Mouse (Mus musculus) embryonic facial prominence, embryonic 13.5 days (tissue): Measurements from ENCODE around the gene Mrpl22. TPM values are rescaled to one million over a fixed set of nuclear protein-coding genes. Genes with fewer than 3 reads are reported as not detected.

Experiments used
- ATAC-seq: fragments of 200-750 bp; cut with Nextera tagmentation; 2 replicates; pipeline ENCODE4 v1.8.0; 2017; ENCODE audit warnings: low read depth; ENCODE audit not compliant: insufficient number of reproducible peaks, insufficient read depth, low FRiP score, low TSS enrichment
- H3K27ac ChIP-seq: fragments of 300-500 bp; sonication (generic); 2 replicates; pipeline ENCODE4 v1.5.1; 2015; ENCODE audit warnings: moderate library complexity, mild to moderate bottlenecking, inconsistent platforms
- H3K27me3 ChIP-seq: fragments of 300-500 bp; sonication (generic); 2 replicates; pipeline ENCODE4 v1.6.1; 2015; ENCODE audit warnings: mild to moderate bottlenecking, inconsistent platforms
- H3K36me3 ChIP-seq: fragments of 300-500 bp; sonication (generic); 2 replicates; pipeline ENCODE4 v1.6.1; 2015; ENCODE audit warnings: mild to moderate bottlenecking, inconsistent platforms
- H3K4me1 ChIP-seq: fragments of 300-500 bp; sonication (generic); 2 replicates; pipeline ENCODE4 v1.6.1; 2015; ENCODE audit warnings: inconsistent platforms
- H3K4me2 ChIP-seq: fragments of 300-500 bp; sonication (generic); 2 replicates; pipeline ENCODE4 v1.6.1; 2015; ENCODE audit warnings: moderate library complexity, mild to moderate bottlenecking, inconsistent platforms
- H3K4me3 ChIP-seq: fragments of 300-500 bp; sonication (generic); 2 replicates; pipeline ENCODE4 v1.5.1; 2015; ENCODE audit warnings: mild to moderate bottlenecking, inconsistent platforms
- H3K9ac ChIP-seq: fragments of 300-500 bp; sonication (generic); 2 replicates; pipeline ENCODE4 v1.6.1; 2015; ENCODE audit warnings: mild to moderate bottlenecking, inconsistent platforms
- H3K9me3 ChIP-seq: fragments of 300-500 bp; sonication (generic); 2 replicates; pipeline ENCODE4 v1.6.1; 2016; ENCODE audit warnings: inconsistent platforms
- WGBS: fragments of 180-500 bp; shearing (Covaris S2); methylation state at CpG from one replicate; pipeline ENCODE4 v1.1.7; 2015; ENCODE audit warnings: mixed read lengths; 5-methylcytosine and 5-hydroxymethylcytosine counted together
- polyA plus RNA-seq: library from polyadenylated mRNA; unstranded; fragments of >200 nt; fragmentation: Nextera tagmentation; extraction: Ambion mirVana; gene quantifications from 2 replicates; pipeline ENCODE4 v1.2.1, GENCODE M21; 2015

The Mrpl22 gene
- polyA plus RNA-seq, result 135 and 138 TPM in 2 replicates

DNA sequence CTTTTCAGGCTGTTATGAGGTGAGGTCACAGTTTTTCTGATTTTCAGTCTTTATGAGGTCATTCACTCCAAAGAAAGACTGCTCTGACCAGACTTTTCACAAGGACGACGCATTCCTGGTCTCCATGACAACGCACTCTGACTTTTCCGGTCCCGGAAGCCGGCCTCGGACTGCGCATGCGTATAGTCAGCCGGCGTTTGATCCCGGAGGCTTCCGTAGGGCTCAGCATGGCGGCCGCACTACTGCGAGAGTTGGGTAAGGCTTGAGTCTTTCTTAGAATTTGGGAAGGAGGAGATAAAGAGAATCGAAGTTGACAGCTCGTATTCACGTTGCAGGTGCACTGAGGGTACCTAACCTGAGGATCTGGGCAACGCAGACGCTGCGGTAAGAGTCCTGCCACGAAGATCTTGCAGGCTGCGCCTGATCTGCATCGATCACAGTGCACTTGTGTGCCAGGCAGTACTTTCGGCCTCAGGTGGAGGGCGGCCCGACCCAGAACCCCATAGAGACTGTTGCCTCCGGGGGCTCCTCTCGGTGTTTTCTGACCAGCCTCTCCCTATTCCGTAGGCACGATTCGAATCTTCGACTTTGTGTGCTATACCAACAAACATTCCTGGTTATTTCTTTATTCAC is at the start of gene Mrpl22:
Gene Mrpl22 (plus strand): TSS at position 203 of the 633 bp plus-strand sequence.
- H3K4me3 ChIP-seq, result peak within 1 kb of the TSS; percentile 68
- H3K27me3 ChIP-seq, result no peaks in the 10 kb centered on the region
- under 1% methylated on average over 34 of the region's 34 CpGs for WGBS
- peak within 1 kb of the TSS; percentile 84 for H3K4me2 ChIP-seq
- H3K36me3 ChIP-seq, result peaks cover 35% of the 10 kb centered on the region
- peaks cover 18% of the 10 kb centered on the region for H3K4me1 ChIP-seq
- no peaks in the 10 kb centered on the region for H3K9me3 ChIP-seq
- 0 out of 2 replicates have a peak, but pooled peaks have one; percentile 27 for ATAC-seq
- H3K27ac ChIP-seq, result peak within 1 kb of the TSS; percentile 53; the same call in 1 of the 2 replicates
- H3K9ac ChIP-seq, result peak within 1 kb of the TSS; percentile 88

GRCm38 (mm10) chr11:58123711-58124110 is 47.8 kb upstream of the Mrpl22 start:
- no peaks in the 10 kb centered on the region for H3K9me3 ChIP-seq
- no peak overlapping the region for H3K27ac ChIP-seq
- H3K36me3 ChIP-seq, result peaks cover 95% of the 10 kb centered on the region
- H3K9ac ChIP-seq, result no peak overlapping the region
- H3K27me3 ChIP-seq, result no peaks in the 10 kb centered on the region
- no peaks in the 10 kb centered on the region for H3K4me1 ChIP-seq
- no peak for ATAC-seq
- WGBS, result 92% methylated on average over 2 of the region's 2 CpGs
- H3K4me2 ChIP-seq, result no peak overlapping the region
- no peak overlapping the region for H3K4me3 ChIP-seq

DNA sequence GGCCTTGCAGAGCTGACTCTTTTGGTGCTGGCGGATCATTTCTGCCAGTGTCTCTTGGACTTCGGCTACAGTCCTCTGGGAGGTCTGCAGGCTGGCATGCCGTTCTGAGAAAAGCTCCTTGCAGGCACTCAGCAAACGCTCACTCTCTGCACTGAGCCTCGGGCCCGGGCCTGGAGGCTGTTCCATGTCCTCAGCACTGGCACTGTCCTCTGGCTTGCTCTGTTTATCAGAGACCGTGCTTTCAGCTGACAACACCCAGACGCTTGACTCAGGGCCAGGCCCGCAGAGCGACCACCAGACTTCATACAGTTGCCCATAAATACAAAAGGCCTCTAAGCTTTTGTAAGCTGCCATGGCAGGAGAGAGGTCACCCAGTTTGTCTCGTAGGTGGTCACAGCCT is 46.4 kb upstream of the Mrpl22 start:
- no peaks in the 10 kb centered on the region for H3K4me1 ChIP-seq
- no peak overlapping the region for H3K4me2 ChIP-seq
- H3K9ac ChIP-seq, result no peak overlapping the region
- peaks cover 98% of the 10 kb centered on the region for H3K36me3 ChIP-seq
- no peak for ATAC-seq
- no peaks in the 10 kb centered on the region for H3K9me3 ChIP-seq
- H3K4me3 ChIP-seq, result no peak overlapping the region
- 93% methylated on average over 11 of the region's 11 CpGs for WGBS
- no peaks in the 10 kb centered on the region for H3K27me3 ChIP-seq
- H3K27ac ChIP-seq, result no peak overlapping the region

DNA sequence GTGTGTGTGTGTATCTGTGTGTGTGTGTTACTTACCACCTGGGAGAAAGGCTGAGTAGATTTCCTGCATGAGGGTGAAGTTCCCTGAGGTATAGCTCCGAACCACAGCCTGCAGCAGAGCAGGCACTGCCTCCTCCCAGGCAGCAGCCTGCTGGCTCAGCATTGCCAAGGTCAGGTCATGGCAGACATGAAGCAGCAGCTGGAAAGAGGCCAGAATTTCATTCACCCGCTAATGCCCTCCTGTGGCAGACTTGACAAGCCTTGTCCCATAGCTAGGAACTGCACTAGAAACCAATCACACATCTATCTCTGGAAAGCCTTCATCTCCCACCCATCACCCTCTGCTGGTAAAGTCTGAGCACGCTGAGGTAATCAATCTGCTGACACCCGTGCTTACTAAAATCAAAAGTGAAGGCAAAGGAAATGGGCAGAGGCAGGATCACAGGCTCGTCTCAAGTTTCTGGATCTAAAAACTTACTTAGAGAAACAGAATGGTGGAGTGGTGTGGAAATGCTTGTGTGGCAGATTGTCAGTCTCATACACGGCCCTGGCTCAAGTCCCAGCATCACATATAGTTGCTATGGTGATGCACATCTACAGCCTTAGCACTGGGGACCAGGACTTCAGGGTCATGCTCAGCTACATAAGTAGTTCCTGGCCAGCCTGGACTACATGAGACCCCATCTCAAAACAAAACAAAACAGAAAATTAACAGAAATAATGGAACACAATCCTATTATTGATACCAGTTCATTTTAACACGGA is 44.9 kb upstream of the Mrpl22 start:
- H3K27me3 ChIP-seq, result no peaks in the 10 kb centered on the region
- no peak overlapping the region for H3K9ac ChIP-seq
- H3K4me1 ChIP-seq, result no peaks in the 10 kb centered on the region
- H3K4me2 ChIP-seq, result no peak overlapping the region
- no peak for ATAC-seq
- no peaks in the 10 kb centered on the region for H3K9me3 ChIP-seq
- 73% methylated on average over 7 of the region's 7 CpGs for WGBS
- H3K27ac ChIP-seq, result no peak overlapping the region
- H3K36me3 ChIP-seq, result peaks cover 98% of the 10 kb centered on the region
- no peak overlapping the region for H3K4me3 ChIP-seq

DNA sequence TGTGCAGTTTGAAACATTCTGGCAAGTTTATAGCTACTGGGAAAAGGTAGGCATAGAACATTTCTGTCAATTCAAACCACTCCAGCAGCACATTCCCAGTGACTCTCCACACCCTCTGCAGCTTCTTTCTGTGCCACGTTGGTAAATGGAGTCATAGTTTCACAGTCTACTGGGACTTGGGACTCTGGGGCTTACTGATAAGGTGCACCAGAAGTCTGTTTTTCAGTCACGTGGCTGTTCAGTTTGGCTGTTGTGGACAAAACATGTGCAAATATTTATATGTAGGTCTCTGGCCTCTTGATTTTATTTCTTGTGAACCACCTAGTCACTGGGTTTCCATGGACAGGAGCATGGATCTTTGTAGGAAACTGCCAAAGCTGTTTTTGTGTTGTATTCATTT is 43.9 kb upstream of the Mrpl22 start:
- Histone ChIP-seq H3K9ac (no peak overlapping the region), H3K36me3 (peaks cover 99% of the 10 kb centered on the region), H3K27ac (no peak overlapping the region), H3K4me2 (no peak overlapping the region), H3K4me1 (no peaks in the 10 kb centered on the region), H3K9me3 (no peaks in the 10 kb centered on the region), H3K27me3 (no peaks in the 10 kb centered on the region), H3K4me3 (no peak overlapping the region)
- no peak for ATAC-seq
- 81% methylated on average over 2 of the region's 2 CpGs for WGBS

DNA sequence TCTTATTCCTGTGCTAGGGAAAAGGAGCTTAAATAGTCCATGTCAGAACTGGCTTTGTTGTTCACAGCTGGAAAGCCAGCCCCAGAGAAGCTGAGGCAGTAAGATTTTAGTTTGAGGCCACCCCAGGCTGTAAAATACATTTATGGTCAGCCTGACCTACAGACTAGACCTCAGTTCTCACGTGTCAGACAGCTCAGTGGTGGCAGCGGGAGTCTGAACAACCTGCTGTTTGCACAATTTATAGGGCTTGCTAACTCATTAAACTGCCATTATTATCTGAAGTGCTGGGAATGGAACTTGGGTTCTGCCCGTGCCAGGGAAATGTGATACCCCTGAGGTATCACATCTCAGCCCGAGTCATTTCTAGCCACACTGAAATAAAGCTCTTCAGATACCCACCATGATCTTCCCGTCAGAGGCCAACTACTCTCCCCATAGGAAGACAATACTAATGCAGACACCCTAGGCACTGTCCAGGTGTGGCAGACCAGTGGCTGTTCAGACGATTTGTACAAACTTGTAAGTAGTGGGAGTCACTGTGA is 42.1 kb upstream of the Mrpl22 start:
- Histone ChIP-seq H3K9ac (no peak overlapping the region), H3K27me3 (no peaks in the 10 kb centered on the region), H3K27ac (no peak overlapping the region), H3K4me2 (no peak overlapping the region), H3K4me1 (no peaks in the 10 kb centered on the region), H3K4me3 (no peak overlapping the region), H3K9me3 (no peaks in the 10 kb centered on the region), H3K36me3 (peaks cover 96% of the 10 kb centered on the region)
- WGBS, result 76% methylated on average over 6 of the region's 6 CpGs
- ATAC-seq, result no peak

GRCm38 (mm10) chr11:58132026-58132425 is 39.4 kb upstream of the Mrpl22 start:
- H3K27ac ChIP-seq, result no peak overlapping the region
- peaks cover 96% of the 10 kb centered on the region for H3K36me3 ChIP-seq
- H3K4me1 ChIP-seq, result no peaks in the 10 kb centered on the region
- H3K4me3 ChIP-seq, result no peak overlapping the region
- no peaks in the 10 kb centered on the region for H3K27me3 ChIP-seq
- 95% methylated on average over 3 of the region's 3 CpGs for WGBS
- no peaks in the 10 kb centered on the region for H3K9me3 ChIP-seq
- H3K9ac ChIP-seq, result no peak overlapping the region
- no peak overlapping the region for H3K4me2 ChIP-seq
- no peak for ATAC-seq

DNA sequence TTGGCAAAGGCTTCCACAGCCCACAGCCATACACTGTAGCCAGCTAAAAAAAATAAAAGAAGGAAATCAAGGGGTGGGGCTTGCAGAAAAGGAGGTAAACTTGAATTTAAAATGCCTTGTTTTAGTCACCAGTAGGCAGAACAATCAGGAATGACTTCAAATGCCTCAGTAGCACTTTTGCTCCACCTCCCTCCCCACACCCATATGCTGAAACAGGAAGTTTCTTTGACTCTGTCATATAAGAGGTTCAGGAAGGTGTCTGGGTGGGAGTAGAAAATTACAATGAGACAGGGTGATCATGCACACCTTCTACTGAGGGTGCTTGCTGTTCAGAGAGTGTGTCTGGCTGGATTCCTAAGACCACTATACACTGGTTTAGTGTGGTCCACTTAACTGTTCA is 36.6 kb upstream of the Mrpl22 start:
- no peak overlapping the region for H3K4me3 ChIP-seq
- ATAC-seq, result no peak
- no peaks in the 10 kb centered on the region for H3K9me3 ChIP-seq
- H3K9ac ChIP-seq, result no peak overlapping the region
- H3K27ac ChIP-seq, result no peak overlapping the region
- H3K27me3 ChIP-seq, result no peaks in the 10 kb centered on the region
- H3K4me1 ChIP-seq, result no peaks in the 10 kb centered on the region
- H3K4me2 ChIP-seq, result no peak overlapping the region
- peaks cover 96% of the 10 kb centered on the region for H3K36me3 ChIP-seq

DNA sequence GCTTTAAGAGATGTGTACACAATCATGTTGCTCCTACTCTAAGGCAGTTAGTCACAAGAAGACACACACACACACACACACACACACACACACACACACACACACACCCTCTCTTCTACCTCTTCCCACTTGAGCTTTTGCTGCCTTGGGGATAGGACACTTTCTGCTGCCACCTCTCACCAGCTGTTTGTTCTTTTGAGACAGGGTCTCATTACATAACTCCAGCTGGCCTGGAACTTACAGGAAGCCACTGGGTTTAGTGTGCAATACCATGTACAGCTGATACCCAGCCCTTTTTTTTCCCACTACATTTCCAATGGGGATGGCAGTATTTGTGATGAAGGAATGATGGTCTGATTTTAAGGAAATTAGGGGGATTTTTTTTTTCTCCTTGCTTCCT is 36.2 kb upstream of the Mrpl22 start:
- no peak overlapping the region for H3K27ac ChIP-seq
- no peaks in the 10 kb centered on the region for H3K27me3 ChIP-seq
- peaks cover 95% of the 10 kb centered on the region for H3K36me3 ChIP-seq
- H3K9me3 ChIP-seq, result no peaks in the 10 kb centered on the region
- no peaks in the 10 kb centered on the region for H3K4me1 ChIP-seq
- H3K4me3 ChIP-seq, result no peak overlapping the region
- H3K4me2 ChIP-seq, result no peak overlapping the region
- ATAC-seq, result no peak
- H3K9ac ChIP-seq, result no peak overlapping the region

DNA sequence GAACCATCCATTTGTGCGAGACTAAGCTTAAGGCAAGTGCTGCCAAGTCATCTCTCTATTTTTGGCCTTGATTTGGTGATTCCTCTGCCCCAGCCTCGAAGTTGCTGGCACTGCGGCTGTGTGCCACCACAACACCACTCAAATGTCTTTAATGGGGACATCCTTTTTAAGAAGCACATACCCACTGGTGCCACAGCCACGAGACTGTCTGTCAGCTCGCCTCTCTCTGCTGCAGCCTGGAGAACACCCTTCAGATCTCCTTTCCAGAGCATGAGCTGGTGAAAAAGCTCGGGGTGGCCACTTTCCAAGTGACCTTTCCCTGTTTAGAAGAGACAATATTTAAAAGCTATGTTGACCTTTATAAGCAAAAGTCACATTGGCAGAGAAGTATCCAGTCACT is 34.8 kb upstream of the Mrpl22 start:
- Histone ChIP-seq H3K4me3 (no peak overlapping the region), H3K27ac (no peak overlapping the region), H3K9me3 (no peaks in the 10 kb centered on the region), H3K9ac (no peak overlapping the region), H3K4me1 (no peaks in the 10 kb centered on the region), H3K36me3 (peaks cover 95% of the 10 kb centered on the region), H3K27me3 (no peaks in the 10 kb centered on the region), H3K4me2 (no peak overlapping the region)
- 90% methylated on average over 6 of the region's 6 CpGs for WGBS
- ATAC-seq, result no peak

DNA sequence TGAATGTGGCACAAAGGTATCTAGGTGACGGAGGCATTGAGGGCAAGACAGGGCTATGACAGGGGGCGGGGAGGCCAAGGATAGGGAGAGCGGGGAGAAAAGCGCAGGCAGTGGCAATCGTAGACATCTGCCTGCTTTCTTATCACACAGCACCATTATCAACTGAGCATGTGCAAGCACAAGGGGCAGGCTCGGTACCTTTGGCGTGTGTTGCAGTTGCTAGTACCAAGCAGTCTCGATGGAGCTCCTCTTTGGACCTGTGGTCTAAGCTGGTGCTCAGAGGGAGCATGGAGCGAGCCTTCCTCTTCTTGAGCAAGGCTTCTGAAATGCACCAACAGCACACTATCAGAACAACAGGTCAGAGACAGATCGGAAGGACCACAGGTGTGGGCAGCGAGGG is 32.6 kb upstream of the Mrpl22 start:
- Histone ChIP-seq H3K9me3 (no peaks in the 10 kb centered on the region), H3K9ac (no peak overlapping the region), H3K4me1 (no peaks in the 10 kb centered on the region), H3K4me2 (no peak overlapping the region), H3K36me3 (peaks cover 94% of the 10 kb centered on the region), H3K27ac (no peak overlapping the region), H3K4me3 (no peak overlapping the region), H3K27me3 (no peaks in the 10 kb centered on the region)
- WGBS, result 93% methylated on average over 11 of the region's 11 CpGs
- ATAC-seq, result no peak

GRCm38 (mm10) chr11:58139466-58139865 is 32.0 kb upstream of the Mrpl22 start:
- Histone ChIP-seq H3K4me2 (no peak overlapping the region), H3K27me3 (no peaks in the 10 kb centered on the region), H3K36me3 (peaks cover 94% of the 10 kb centered on the region), H3K27ac (no peak overlapping the region), H3K9me3 (no peaks in the 10 kb centered on the region), H3K4me1 (no peaks in the 10 kb centered on the region), H3K4me3 (no peak overlapping the region), H3K9ac (no peak overlapping the region)
- ATAC-seq, result no peak
- WGBS, result 86% methylated on average over 3 of the region's 3 CpGs
